Mouse (Mus musculus) frontal cortex, adult 2 months (tissue): ENCODE measurements around the gene H2al2a. TPM values are rescaled to one million over a fixed set of nuclear protein-coding genes. Genes with fewer than 3 reads are reported as not detected.

ENCODE experiments used
- DNase-seq, 2 experiments: peaks; one replicate each; pipeline ENCODE4 v3.0.0; 2022; ENCODE audit warnings: low spot score in 1 of 2; ENCODE audit errors: extremely low spot score in 1 of 2
- polyA plus RNA-seq: library from polyadenylated mRNA; depleted of rRNA; stranded (reverse); fragments of >200 nt; gene quantifications from 2 replicates; pipeline ENCODE4 v1.2.3, GENCODE M21; 2012; rRNA removed

Gene H2al2a
- not detected in 2 replicates for polyA plus RNA-seq

- no peak for DNase-seq
Measured at GRCm38 (mm10) chr2:17996858-17997257, at the start of gene H2al2a. Gene H2al2a (minus strand): TSS chr2:17996958.

- DNase-seq = no peak
Measured at GRCm38 (mm10) chr2:18046186-18046585, 49.4 kb upstream of the H2al2a start.

GRCm38 (mm10) chr2:18045781-18046181 lies 49.0 kb upstream of the H2al2a start:
- no peak for DNase-seq

- no peak for DNase-seq
Measured at GRCm38 (mm10) chr2:18045143-18045780, 48.5 kb upstream of the H2al2a start.

GRCm38 (mm10) chr2:18041199-18041885 lies 44.6 kb upstream of the H2al2a start:
- no peak for DNase-seq

- no peak for DNase-seq
Measured at GRCm38 (mm10) chr2:18040347-18041160, 43.8 kb upstream of the H2al2a start.

GRCm38 (mm10) chr2:18039566-18040290 lies 43.0 kb upstream of the H2al2a start:
- DNase-seq = no peak

- DNase-seq = no peak
Measured at GRCm38 (mm10) chr2:18038895-18039371, 42.2 kb upstream of the H2al2a start.

GRCm38 (mm10) chr2:18038141-18038752 lies 41.5 kb upstream of the H2al2a start:
- DNase-seq = no peak

GRCm38 (mm10) chr2:18037491-18037890 lies 40.7 kb upstream of the H2al2a start, which contains the start of gene A930004D18Rik:
Gene A930004D18Rik (minus strand): TSS chr2:18037737.
- no peak for DNase-seq

GRCm38 (mm10) chr2:18034371-18035250 lies 37.9 kb upstream of the H2al2a start:
- DNase-seq = no peak

GRCm38 (mm10) chr2:18033166-18034108 lies 36.7 kb upstream of the H2al2a start:
- DNase-seq = no peak

GRCm38 (mm10) chr2:18032538-18032895 lies 35.8 kb upstream of the H2al2a start:
- no peak for DNase-seq

GRCm38 (mm10) chr2:18031831-18032537 lies 35.2 kb upstream of the H2al2a start:
- DNase-seq = peak in 1 of 2 experiments; percentile 42

- DNase-seq = peak in 1 of 2 experiments; percentile 33
Measured at GRCm38 (mm10) chr2:18031271-18031821, 34.6 kb upstream of the H2al2a start.

- DNase-seq = no peak
Measured at GRCm38 (mm10) chr2:18030581-18030980, 33.8 kb upstream of the H2al2a start.

- DNase-seq = no peak
Measured at GRCm38 (mm10) chr2:18029656-18030055, 32.9 kb upstream of the H2al2a start.
